Mouse (Mus musculus): ENCODE results near the gene Rho.

DNA sequence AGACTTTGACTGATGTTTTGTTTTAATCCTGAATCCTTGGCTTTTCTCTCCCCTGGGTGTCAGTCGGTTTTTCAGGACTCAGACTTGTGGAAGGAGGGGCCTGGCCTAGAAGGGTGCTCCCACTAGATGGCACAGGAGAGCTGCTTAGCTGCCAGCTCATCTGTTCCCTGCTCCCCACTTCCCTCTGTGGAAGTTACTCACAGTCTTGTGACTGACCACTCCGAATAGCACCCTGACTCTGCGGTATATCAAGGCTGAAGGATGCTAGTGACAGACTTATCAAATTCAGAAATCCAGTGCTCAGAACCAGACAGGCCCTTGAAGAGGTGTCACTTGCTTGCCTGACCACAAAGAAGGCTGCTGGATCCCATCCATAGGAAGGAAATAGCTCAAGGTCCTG lies 30.5 kb upstream of the Rho start:
- TF ChIP-seq GATA2 (IDR thresholded peaks at IDR 0.05; ENCODE audit: borderline replicate concordance, low read depth, low read length): no peak
- no peak for TF ChIP-seq CTCF (IDR thresholded peaks at IDR 0.05; ENCODE audit: low read depth, low read length)
- TF ChIP-seq TAL1 (conservative IDR thresholded peaks at IDR 0.05; ENCODE audit: low read depth, low read length): no peak
- no peak for TF ChIP-seq POLR2AphosphoS5 (IDR thresholded peaks at IDR 0.05; ENCODE audit: insufficient replicate concordance, low read depth, low read length)
